Mouse (Mus musculus) monocyte, adult 2 months (primary cell): Measurements from ENCODE around the gene Zfp217.
A peak's percentile ranks its signal among the peaks of the same experiment; 100 is the strongest.

Source experiments
- DNase-seq, 2 experiments: peaks; one replicate each; pipeline ENCODE4 v3.0.0; 2022; ENCODE audit warnings: low spot score in 2 of 2, low read depth in 1 of 2

The Zfp217 gene

DNA sequence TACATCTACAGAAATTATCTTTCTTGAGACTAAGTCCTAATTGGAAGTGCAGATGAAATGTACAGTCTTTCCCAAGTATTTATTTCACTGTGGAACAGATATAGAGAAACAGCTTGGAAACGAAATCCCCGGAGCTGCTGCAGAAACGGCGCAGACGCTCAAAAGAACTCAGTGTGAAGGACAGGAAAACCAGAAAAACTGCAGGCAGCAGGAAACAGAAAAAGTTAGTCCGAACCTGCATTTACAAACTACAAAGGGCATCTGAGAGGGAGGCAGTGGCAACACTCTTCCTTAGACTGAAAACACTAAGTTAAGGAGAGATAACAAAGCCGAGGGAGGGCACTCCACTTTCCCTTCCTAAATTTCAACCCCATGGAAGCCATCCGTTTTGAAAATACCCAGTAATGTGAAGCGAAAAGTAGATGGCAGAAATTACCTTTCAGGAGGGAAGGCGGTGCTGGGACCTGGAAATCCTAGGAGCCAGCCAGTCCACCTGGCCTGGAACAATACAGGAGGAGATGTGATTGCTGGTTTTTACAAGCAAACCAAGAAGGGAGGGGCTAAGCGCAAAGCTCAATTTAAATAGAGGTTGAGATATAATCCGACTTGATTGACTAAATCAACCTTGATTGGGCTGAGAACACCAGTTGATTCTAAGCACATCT is 13.7 kb downstream of the Zfp217 start:
- no peak for DNase-seq

DNA sequence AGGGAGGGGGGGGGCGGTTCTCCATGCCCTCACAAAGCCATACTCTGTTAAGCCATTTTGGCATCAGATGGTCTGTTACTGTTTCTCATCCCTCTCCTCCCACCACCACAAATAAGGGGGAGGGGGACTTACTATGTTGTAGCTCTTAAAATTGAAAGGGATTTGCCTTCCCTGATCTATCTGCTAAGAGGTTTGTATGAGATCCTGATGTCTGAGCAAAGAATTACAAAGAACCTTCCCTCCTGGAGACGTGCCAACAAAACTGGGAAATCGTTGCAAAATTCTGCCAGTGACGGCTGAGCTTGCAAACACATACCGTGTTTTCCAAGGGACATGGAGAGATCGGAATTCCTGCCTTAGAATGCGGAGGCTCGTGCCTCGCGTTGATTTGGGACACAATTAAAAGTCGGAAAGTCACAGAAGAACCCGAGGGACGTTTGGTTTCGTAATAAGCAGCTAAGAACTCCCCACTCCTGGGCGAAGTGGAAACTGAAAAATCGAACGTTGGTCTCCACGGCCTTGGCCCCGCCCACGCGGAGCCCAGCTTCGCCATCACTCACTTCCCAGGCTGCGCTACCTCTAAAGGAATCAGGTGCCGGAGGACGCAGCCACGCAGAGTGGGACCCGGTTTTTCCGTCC is 14.7 kb downstream of the Zfp217 start:
- peak; percentile 45 to 70 for DNase-seq

DNA sequence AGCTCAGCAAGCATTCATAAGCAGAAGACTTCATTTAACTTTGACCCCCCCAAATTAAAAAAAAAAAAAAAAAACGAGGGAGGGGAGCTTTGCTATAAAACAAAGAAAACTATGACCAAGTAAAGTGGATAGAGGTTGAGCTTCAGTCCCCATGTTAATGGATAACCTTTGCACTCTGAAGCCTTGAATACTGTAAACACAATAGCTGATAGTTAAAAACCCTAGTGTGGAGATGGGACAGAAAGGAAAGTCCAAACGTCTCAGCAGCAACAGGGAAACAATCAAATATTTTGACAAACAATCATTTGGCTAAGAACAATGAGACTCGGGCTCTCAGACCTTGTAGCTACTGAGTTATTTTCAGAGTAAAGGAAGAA is 15.2 kb downstream of the Zfp217 start:
- DNase-seq = no peak

DNA sequence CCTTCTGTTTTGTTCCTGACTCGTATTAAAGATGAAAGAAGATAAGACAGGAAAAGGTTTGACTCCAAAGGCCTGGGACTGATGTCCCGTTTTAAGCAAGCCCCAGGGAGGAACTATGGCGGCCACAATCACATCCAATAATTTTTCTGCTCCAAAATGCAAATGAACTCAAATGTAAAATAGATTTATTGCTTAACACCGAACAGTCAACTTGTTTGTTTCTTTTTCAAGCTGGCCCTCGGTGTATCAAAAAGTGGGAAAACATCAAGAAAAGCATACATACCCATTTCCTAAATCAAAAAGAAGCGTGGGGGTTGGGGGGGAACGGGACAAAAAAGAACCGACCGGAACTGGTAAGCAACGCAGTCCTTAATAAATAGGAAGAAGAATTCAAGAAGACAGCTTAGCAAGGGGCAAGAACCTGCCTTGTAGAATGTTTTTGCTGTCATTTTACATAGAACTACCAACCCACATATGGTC is 15.9 kb downstream of the Zfp217 start:
- no peak for DNase-seq

DNA sequence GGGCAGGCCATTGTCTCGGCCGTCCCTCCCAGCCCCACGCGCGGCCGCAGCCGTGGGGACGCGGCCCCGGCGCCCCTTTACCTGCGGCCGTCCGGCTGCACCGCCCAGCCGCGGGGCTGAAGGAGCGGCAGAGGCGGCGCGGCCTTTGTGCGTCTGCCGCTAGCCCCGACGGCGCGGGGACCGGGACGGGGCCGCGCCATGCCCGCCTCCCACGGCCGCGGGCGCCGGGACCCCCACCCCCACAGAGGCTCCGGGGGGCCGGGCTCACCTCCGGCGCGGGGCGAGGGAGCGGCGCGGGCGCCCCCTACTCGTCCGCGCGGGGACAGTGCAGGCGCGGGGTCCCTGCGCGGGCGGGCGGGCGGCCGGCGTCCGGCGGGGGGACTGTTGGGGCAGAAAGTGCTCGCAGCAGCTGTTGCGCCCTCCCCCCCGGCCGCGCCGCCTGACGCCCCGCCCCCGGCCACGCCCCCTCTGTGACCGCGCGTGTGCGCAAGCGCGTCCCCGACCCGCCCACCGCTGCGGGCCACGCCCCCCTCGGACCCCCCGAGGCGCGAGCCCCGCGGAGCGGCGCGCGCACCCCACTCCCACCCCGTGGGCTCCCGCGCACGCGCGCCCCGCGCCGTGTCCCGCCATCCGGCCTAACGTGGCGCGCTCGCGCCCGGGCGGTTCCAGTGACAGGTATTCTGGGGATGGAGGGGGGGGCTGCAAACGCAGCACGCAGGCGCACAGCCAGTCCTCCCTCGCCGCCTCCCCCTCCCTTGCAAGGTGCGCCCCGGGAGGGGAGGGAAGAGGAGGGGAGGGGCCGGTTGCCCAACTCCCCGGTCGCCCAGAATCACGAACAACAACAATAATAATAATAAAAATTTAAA is 16.9 kb downstream of the Zfp217 start:
- DNase-seq = peak in 1 of 2 experiments; percentile 41

DNA sequence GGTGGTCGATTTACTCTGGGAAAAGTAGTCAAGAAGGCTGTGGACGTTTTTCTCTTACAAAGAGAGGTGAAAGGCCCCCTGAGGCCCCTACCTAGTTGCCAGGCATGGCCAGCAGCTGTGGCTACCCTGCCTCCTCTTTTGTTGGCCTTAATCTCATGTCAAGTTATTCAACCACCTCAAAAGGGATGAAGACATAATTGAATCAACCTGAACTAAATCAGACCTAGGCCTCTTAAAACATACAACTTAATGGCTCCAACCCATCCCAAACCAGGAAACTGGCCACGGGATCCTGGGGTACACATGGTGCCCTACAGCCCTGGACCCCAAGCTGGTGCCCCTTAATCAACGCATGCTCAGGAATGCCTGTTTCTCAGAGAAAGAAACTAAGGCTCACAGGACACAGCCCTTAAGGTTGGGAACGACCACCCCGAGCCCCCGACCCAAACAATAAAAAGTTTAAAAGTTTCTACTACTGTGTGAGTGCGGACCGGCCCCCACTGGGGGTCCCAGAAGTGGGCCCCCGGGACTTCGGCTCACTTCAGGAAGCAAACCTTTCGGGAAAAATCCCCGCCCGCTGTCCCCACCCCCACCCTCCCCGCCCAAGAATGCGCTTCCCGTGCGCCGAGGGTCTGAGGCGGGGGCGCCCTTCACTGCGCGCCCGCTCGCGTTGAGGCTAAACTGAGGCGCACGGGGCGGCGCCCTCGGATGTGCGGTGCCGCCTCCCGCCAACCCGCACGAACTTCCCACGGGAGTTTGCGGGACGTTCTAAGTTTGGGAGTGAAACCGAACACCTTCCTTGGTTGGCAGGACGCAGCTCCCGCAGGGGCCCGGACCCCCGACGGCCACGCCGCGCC is 17.8 kb downstream of the Zfp217 start:
- no peak for DNase-seq

DNA sequence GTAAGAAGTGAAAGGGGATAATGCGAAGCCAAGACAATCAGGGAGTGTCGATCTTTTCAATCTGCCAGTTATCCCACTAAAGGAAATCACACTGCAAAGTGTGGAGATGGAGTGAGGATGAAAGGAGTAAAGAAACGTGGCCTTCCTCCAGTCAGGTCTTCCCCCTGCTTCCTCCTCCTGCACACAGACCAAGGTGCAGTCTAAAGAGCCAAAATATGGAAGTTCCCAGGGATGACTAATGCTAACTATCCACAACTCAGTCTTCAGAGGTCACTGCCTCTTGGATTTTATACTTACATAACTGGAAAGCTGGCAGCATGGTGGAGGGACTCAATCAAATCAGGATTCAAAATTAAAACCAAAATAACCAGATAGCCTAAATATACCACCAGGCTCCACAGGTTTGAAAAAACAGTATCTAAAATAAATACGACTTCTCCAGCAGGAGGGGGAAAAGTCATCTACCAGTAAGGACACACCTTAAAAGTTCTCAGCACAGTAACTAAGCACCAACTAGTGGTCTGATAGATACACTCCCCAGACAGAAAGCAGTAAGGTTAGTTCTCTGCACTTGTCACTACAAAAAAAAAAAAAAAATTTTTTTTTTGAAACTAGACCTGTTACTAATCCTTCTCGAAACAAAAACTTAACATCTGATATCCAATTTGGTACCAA is 18.5 kb downstream of the Zfp217 start:
- DNase-seq = no peak

DNA sequence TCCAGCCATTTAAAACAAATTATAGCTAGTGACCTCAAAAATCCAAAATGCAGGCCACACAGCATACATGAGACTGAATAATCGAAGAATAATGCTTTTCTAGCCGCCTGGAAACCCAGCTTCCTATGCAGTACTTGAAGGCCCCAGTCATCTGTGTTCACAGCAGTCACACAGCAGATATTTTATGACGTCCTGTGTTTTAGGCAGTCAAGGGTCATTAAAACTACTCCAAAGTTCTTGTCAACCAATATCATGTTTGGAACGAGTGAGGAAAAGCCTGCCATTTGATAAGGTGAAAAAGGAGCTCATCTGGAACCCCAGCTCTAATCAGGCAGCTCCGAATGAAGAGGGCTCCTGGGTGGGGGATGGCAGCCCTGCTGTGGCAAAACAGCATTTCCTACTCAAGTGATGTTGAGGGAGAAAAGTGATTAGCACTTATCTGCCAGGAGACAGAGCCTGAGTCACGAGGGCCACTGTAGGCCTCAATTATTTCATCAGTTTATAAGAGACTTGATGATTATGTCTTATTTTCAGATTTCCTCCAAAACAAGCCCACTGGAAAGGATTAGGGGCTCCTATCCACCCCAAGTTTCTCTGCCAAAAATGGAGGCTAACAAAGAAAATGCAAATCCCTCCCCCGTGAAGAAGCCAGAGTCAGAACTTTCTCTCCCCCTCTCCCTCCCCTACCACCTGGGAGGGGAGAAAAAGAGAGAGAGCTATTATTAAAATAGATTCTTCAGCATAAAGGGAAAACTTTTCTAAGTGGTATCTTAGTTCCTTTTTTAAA is 19.2 kb downstream of the Zfp217 start:
- no peak for DNase-seq

DNA sequence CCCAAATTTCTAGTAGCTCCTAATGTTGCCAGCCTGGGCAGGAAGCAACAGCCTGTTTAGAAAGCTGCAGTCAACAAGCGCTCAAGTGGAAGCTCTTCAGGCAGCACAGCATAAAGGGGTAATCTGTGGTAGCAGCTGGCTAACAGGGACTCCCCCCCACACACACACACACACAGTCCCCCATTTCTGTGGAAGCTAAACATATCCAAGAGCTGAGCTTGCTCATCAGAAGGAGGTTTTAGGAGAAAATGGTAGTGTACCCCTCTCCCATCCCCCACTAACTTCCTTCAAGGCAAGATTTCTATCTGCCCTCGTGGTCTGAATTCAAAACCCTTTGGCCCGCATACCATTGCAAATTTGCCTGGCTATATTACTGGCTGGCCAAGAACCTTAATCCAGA is 20.4 kb downstream of the Zfp217 start:
- DNase-seq = no peak

DNA sequence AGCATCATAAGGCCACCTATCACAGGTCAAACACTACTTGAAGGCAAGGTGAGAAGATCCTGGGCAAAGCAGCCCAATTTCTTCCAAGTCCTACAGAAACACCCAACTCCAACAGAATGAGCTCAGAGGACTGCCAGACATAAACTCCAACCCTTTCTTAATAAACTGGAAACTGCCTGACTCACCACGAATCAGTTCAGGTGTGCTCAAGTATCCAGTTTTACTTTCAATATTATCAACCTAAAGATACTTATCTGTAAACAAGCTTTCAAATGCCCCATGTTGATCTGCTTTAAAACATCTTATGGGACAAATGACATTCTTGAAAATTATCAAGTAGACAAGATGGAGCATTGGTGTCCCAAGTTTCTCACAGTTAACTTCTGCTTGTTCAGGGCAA is 21.6 kb downstream of the Zfp217 start:
- no peak for DNase-seq

DNA sequence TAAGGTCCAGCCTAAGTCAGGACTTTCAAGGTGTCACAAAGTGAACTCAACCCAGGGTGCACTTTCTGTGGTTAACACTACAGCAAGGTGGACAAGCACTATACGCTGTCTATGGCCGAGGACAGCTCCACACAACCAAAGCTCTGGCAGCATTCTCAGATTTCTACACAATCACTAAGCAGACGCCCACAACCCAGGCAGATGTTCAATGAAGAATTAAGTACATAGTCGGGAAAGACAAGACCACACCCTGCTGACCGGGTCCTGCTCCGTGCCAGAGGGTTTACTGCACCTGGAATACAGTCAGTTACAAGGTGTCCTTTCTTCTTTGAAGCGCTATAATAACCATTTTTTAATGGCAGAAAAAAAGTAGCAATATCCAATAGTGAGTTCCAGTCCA is 25.7 kb downstream of the Zfp217 start:
- DNase-seq = no peak

DNA sequence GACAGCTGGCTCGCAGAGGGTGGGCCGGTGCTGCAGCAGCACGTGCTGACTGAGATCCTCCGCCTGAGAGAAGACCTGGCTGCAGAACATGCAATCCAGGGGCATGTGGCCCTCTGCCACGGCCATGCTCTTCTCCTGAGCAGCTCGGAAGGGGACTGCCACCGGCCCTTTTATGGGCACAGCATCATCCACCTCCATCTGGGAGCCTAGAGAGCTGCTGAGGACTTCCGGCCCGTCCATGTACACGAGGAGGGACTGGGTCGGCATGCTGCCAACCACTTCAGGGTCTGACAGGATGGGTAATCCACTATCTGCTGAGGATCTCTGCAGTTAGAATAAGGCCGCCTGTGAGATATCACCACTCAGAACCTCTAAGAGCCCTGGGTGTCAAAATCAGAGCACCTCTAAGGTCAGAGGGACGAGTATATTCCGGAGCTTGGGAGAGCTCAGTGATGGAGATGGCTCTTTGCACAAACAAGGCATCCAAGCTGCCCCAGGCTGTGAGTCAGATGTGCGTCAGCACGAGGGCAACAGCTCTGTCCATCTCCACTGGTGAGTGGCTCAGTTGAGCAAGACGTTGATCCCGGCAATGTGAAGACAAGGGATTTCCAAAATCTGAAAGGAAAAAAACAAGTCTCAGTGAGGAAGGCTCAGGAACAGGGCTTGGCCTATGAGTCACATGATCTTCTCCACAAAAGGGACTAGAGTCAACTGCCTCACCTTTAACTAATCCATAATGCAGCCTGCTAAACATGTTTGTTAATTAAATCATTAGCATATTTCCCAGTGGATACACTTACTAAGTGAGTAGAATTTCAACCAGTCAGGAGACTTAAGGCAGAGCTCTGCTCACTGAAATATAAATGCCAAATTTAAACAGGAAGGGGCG is 27.5 kb downstream of the Zfp217 start:
- DNase-seq = no peak

DNA sequence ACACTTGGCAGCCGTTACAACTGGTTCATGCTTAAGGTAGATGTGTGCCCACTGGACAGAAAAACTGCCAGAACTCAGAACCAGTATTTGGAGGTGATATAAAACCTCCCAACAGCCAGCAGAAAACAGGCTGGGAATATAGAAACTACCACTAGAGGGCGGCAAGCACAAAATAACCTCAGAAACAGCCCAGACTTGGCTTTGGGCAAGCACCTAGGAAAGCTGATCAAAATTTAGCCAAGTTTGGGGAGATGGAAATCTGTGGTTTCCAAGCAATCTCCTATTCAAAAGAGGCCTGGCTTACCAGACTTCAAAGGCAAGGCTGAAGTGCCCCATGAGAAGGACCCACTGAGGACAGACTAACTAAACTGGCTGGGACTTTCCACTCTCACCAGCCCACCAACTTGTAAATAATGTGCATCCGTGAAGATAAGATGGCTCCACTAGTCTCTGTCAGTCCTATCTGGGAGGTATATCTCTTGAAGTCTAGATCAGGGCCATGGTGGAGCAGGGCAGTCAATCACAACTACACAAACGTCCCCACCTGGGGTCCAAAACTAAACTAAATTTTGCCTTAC is 31.1 kb downstream of the Zfp217 start:
- peak in 1 of 2 experiments; percentile 45 for DNase-seq

DNA sequence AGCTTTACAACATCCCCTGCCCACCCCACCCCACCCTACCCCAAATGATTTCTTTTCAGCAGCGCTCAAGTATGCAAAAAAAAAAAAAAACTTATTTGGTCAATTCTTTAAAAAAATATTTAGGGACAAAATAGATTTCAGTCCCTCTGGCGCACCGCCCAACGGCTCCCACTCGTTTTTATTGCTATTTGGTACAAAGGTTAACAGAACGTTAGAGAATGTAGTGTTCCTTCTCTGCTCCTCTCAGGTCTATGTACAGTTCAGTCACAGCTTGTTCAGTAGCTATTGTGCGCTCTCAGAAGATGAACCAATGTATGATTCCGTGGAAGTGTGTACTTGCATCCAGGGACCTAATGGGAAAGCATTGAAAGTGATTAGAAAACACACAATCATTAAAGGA is 37.6 kb downstream of the Zfp217 start:
- DNase-seq = no peak

DNA sequence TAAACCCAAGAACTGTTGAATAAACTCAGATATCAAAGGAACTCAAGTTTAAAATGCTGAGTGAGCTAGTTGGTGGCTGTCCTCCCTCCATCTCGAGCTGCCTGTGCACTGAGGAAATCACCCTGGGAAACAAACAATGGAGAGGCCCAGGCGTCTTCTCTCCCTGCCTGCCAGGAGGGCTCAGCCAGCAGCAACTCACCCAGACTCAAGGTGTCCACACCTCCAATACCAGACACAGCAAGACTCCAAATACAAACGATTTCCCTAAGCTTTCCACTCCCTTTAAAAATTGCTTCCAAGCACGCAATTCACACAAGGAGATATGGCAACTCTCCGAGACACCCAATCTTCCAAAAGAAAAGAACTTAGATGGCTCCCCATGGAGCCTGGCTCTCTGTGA is 38.4 kb downstream of the Zfp217 start:
- no peak for DNase-seq

DNA sequence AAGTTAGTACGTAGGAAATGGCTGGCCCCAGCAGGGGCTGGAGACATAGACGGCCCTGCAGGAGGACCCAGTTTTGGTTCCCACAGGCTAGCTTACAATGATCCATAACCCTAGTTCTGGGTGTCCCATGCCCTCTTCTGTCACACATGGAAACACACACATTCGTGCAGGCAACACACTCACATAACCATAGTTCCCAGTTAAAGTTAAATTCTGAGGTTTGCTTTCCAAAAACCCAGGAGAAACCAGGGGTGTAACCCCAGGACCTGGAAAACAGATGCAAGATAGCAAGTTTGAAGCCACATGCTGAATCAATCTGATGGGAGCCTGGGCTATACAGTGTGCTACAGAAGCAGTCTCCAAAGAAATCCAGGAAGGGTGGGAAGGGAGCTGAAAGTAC is 40.1 kb downstream of the Zfp217 start:
- no peak for DNase-seq

DNA sequence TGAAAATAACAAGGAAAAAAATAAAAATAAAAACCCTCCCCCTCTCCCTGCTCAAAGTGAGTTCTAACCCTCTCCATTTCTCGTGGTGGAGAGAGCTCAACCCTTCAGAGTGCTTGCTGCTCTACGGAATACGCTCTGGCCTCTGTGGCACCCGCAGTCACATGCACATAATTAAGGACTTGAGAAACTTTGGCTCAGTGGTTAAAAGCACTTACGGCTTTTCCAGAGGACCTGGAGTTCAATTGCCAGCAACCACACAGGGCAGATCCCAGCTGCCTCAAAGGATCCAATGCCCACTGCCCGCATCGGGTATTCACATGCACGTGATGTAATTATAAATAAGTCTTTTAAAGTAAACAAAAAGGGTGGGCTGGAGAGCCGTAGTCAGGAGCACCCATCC is 41.9 kb downstream of the Zfp217 start:
- DNase-seq = no peak

DNA sequence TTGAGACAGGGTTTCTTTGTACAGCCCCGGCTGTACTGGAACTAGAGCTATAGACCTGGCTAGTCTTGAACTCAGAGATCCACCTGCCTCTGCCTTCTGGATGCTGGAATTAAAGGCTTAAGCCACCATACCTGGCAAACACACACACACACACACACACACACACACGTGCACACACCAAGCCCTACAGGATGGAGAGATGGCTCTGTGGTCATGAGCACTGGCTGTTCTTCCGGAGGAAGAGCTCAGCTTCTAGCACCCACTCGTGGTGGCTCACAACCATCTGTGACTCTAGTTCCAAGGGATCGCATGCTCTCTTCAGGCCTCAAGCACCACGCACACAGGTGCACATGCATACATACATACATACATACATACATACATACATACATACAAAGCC is 43.5 kb downstream of the Zfp217 start:
- no peak for DNase-seq
